ENCODE assay signal across 14 mouse cellular contexts in genomic region chr7:123396900-123397299, GRCm38 (mm10).
"Had no signal": no experiment of that assay in that cellular context is flagged by ENCODE, and none has a peak within 500 bp of the region (broad histone marks: within the 10 kb centered on the region; RNA-seq: fewer than 3 reads in every experiment).

No protein-coding gene starts in this region.

- H3K9ac ChIP-seq: limb, embryonic 13.5 days; liver, embryonic 14.5 days; neural tube, embryonic 12.5 days; stomach, embryonic 15.5 days had no signal

- H3K4me3 ChIP-seq: limb, embryonic 13.5 days; midbrain, embryonic 10.5 days; myocyte; neural tube, embryonic 12.5 days; stomach, embryonic 15.5 days had no signal

- H3K27ac ChIP-seq: limb, embryonic 13.5 days; liver, embryonic 14.5 days; midbrain, embryonic 10.5 days; neural tube, embryonic 12.5 days; stomach, embryonic 15.5 days had no signal

- H3K9me3 ChIP-seq: limb, embryonic 13.5 days; midbrain, embryonic 10.5 days; neural tube, embryonic 12.5 days; stomach, embryonic 15.5 days had no signal

- DNase-seq: kidney, postnatal 10 days; kidney, postnatal 4 days; left cerebral cortex, postnatal 4 days; lung, adult 18-20 months; midbrain, embryonic 14.5 days; right cerebral cortex, postnatal 4 days; thymus, adult 2 months; thymus, postnatal 25 days had no signal

- H3K36me3 ChIP-seq: stomach, embryonic 15.5 days had no signal

- H3K4me1 ChIP-seq: limb, embryonic 13.5 days; midbrain, embryonic 10.5 days; neural tube, embryonic 12.5 days; stomach, embryonic 15.5 days had no signal

- H3K4me2 ChIP-seq: limb, embryonic 13.5 days; neural tube, embryonic 12.5 days; stomach, embryonic 15.5 days had no signal

- H3K27me3 ChIP-seq: limb, embryonic 13.5 days; neural tube, embryonic 12.5 days; stomach, embryonic 15.5 days had no signal
